Mouse (Mus musculus) heart, postnatal 25 days (tissue): ENCODE measurements around the gene Jmjd8. TPM values are rescaled to one million over a fixed set of nuclear protein-coding genes. Genes with fewer than 3 reads are reported as not detected.
A peak's percentile ranks its signal among the peaks of the same experiment; 100 is the strongest.
"Not testable (repeated sequence)": the region's sequence is repeated elsewhere in the genome, so short reads cannot be mapped to it uniquely, and the experiment has no call there.

Source experiments
- DNase-seq: peaks from one replicate; pipeline ENCODE4 v3.0.0; 2022; ENCODE audit warnings: low spot score
- intact Hi-C: fragments of 180-260 bp; cut with DNase I; formaldehyde crosslinking; loops from one replicate; pipeline ENCODE4 v1.15.1; 2025
- total RNA-seq, 2 experiments: library from RNA; stranded (reverse); gene quantifications; 2 replicates each; pipeline ENCODE4 v1.2.3; 2021

Gene Jmjd8
- total RNA-seq, 2 experiments from 2014 or later: 35.5 to 36.6 TPM

- DNase-seq: no peak
- intact Hi-C loops: loop anchor here (1.0 kb wide), 1 partner anchor 15 kb away; no protein-coding TSS in a partner anchor
These were observed 15.1 kb downstream of the Jmjd8 start for GRCm38 (mm10) chr17:25843636-25844395.

DNA sequence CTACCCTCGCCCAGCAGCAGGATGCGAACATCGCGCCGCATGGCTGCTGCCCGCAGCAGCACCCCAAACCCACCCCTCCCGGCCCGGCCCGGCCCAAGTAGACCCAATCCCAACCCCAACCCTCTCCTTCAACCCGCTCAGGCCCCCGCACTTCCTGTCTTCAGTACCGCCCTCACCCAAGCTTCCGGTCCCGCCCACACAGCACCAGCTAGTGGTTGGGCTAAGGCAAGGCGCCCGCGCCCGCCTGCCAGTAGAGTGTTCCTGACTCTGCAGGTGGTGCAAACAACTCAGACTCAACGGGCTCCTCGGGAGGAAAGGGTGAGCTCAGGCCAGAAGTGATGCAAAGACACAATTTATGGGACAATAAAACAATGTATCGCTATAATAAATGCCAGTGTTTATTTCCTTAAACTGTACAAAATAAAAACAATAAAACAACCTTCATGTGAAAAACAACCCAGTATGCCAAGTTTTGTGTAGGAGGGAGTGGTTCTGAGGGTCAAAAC, 15.8 kb downstream of the Jmjd8 start, which contains the start of gene Rhot2:
Rhot2 (minus strand) TSS at position 456 of the 506 bp plus-strand sequence.
- intact Hi-C loops: loop anchor here (1.0 kb wide), 1 partner anchor 15 kb away; no protein-coding TSS in a partner anchor
- peak; percentile 89 for DNase-seq

GRCm38 (mm10) chr17:25860229-25860628, 31.6 kb downstream of the Jmjd8 start:
- no peak for DNase-seq
- intact Hi-C loops: no loop called here

DNA sequence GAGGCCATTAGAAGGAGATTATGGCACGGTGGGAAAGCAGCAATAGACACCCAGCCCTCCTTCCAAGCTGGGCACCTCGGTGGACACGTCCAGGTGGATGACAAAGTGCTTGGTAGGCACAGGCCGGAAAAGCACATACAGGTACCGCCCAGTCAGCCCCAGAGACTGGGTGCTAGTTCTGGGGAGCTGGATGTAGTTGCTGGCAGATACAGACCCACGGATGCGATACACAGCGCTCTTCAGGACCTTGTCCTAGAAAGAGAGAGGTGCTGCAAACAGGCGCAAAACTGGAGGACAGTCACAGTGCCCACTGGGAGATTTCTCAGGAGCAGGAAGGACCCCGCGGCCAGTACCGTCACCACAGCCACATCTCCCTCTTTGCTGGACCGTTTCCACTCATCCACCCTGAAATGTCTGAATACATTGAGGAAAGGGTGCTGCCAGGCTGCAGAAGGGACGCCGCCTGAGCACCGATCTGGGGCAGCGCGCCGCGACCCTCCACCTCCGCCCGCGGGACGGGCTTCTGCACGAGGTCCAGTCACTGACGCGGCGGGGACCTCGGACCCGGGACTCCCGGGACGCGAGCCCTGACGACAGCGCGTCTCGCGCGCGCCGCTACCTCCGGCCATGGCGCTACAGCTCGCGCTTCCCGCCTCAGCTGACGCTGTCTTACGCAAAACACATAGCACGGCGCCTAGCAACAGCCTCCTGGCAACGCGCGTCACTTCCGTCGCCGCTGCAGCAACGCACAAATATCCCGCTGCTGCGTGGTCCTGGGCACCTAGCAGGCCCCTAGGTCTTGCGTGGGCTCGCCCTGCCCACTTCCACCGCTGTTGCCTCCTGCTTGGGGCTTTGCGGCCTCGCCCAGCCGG, 32.4 kb downstream of the Jmjd8 start, which contains the start of gene Wdr90:
Wdr90 (minus strand) TSS at position 670 of the 872 bp plus-strand sequence.
- peak; percentile 85 for DNase-seq
- intact Hi-C loops: no loop called here

- no peak for DNase-seq
- intact Hi-C loops: no loop called here
These were observed 33.3 kb downstream of the Jmjd8 start for GRCm38 (mm10) chr17:25861704-25862612.

GRCm38 (mm10) chr17:25863681-25864080, 35.0 kb downstream of the Jmjd8 start:
- intact Hi-C loops: no loop called here
- no peak for DNase-seq

DNA sequence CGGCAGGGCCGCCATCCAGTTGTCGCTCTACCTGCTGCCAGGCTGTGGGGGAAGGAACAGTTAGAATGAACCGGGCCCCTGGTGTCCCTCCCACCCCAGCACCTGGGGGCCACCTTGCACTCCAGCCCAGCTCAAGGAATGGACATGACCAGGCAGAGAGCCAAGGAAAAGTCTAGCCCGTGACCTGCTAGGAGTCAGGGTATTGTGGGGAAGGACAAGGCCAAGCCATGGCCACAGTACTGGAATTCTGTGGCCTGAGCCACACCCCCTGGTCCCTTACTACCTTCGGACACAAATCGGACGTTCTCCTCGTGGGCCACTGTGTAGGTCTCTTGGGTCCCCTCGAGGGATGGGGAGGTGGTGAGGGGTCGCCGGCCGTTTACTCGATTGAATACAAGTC, 35.6 kb downstream of the Jmjd8 start:
- no peak for DNase-seq
- intact Hi-C loops: no loop called here

DNA sequence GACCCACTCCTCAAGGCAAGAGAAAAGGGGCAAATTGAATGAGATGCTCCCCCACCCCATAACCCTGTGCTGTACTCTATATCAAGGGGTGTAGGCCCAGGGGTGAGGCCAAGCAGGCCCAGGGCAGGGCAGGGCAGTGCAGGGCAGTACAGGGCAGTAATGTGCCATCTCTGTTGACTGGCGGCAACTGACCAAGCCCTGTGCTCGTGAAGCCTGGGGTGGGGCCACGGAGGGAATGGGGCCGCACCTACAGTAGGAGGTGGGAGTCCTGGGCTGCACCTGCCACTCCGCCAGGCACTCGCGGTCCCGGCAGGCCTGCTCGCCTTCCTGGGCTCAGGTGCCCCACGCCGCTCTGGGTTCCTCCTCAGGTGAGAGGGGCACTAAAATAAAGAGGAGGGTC, 36.6 kb downstream of the Jmjd8 start:
- intact Hi-C loops: loop anchor here (5.0 kb wide), 1 partner anchor 33 kb away; the partner anchor contains the start of gene Stub1
- DNase-seq: no peak

GRCm38 (mm10) chr17:25866172-25866571, 37.5 kb downstream of the Jmjd8 start:
- no peak for DNase-seq
- intact Hi-C loops: loop anchor here (5.0 kb wide), 1 partner anchor 34 kb away; the partner anchor contains the start of gene Stub1

DNA sequence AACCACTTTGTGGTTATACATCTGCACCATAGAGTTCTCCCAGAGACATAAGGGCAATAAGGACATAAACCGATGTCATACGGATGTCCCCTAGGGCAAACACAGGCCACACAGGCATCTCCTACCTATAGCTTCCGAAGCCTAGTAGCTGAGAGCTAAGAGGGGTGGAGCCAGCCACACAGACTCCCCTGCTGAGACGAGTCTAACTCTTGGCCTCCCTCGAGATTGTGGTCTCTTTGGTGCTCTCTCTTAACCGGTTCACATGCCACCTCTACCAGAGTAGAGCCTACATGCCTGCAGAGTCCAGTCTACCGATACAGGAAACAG, 38.8 kb downstream of the Jmjd8 start:
- DNase-seq: no peak
- intact Hi-C loops: loop anchor here (5.0 kb wide), 1 partner anchor 35 kb away; the partner anchor contains the start of gene Stub1

- intact Hi-C loops: loop anchor here (5.0 kb wide), 1 partner anchor 36 kb away; the partner anchor contains the start of gene Stub1
These were observed 39.4 kb downstream of the Jmjd8 start for GRCm38 (mm10) chr17:25867836-25868600.

GRCm38 (mm10) chr17:25868601-25869191, 40.0 kb downstream of the Jmjd8 start, which contains the start of gene Mcrip2:
Gene Mcrip2 (minus strand): TSS chr17:25868764.
- intact Hi-C loops: loop anchor here (5.0 kb wide), 1 partner anchor 36 kb away; the partner anchor contains the start of gene Stub1
- DNase-seq: peak; percentile 76

More at GRCm38 (mm10) chr17:25867836-25868600, 39.4 kb downstream of the Jmjd8 start:
- DNase-seq: no peak

GRCm38 (mm10) chr17:25869498-25869897, 40.8 kb downstream of the Jmjd8 start:
- intact Hi-C loops: loop anchor here (5.0 kb wide), 1 partner anchor 37 kb away; the partner anchor contains the start of gene Stub1
- no peak for DNase-seq

DNA sequence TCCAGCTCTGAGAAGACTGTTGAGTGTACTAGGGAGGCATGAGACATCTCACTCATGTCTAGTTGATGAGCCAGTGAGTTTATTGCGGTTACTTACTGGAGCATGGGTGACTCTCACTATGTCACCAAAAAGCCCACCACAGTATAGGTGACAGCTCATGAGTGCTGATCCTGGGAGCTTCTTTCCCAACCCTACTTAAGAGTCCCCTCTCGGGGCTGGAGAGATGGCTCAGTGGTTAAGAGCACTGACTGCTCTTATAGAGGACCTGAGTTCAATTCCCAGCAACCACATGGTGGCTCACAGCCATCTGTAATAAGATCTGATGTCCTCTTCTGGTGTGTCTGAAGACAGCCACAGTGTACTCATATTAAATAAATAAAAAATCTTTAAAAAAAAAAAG, 41.3 kb downstream of the Jmjd8 start:
- DNase-seq: no peak
- intact Hi-C loops: loop anchor here (5.0 kb wide), 1 partner anchor 38 kb away; the partner anchor contains the start of gene Stub1

- intact Hi-C loops, DNase-seq: not testable (repeated sequence)
These were observed 42.9 kb downstream of the Jmjd8 start for GRCm38 (mm10) chr17:25871566-25871965.

GRCm38 (mm10) chr17:25872676-25873075, 44.0 kb downstream of the Jmjd8 start:
- intact Hi-C loops: no loop called here
- DNase-seq: no peak

DNA sequence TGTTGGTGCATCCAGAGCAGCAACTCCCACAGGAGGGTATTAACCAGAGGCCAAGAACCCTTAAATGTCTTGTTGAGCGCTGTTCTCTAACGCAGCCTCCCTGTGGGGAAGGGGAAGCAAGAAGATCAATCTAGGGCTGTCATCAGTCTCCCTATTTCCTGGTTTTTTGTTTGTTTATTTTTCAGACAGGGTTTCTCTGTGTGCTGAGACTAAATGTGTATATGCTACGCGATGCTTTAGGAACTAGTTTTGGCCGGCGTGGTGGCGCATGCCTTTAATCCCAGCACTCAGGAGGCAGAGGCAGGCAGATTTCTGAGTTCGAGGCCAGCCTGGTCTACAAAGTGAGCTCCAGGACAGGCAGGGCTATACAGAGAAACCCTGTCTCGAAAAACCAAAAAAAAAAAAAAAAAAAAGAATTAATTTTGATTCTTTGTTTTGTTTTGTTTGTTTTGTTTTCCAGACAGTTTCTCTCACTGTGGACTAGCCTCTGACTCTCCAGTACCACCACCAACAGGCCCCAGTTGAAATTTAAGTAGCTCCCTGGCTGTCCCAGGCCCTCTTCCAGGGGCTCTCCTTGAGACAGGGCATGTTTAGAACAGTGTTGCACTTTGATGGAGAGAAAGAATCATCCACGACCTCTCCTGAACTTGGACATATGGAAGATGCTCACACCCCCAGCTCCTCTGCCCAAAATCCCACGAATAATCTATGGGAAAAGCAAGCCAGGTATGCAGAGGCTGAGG, 44.9 kb downstream of the Jmjd8 start:
- DNase-seq: no peak
- intact Hi-C loops: no loop called here
